Comparison of ENCODE assay signal across 25 mouse cellular contexts in the genomic region with DNA sequence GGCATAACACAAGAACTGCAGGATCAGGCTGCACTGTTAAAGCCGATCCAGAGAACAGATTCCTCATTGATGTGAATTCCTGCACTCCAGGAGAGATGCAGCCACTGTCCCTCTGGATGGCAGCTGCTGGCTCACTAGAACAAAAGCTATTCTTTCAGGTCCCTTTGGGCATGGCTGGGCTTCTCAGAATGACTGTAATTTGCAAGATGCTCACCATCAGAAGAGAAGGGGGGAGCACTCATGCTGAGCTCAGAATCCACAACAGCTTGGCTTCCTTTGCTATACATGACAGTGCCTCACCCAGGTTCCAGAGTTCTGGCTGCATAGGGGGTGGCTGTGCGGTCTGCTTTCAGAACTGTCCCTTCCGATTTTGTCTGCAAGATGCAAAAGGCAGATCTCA. TPM values are rescaled to one million over a fixed set of nuclear protein-coding genes. Genes with fewer than 3 reads are reported as not detected.
A peak's percentile ranks its signal among the peaks of the same experiment; 100 is the strongest.
DNase-seq lines count a peak whose midpoint lies in the region; ATAC-seq and TF ChIP-seq lines count a peak whose summit lies in the region.
"Had no signal": no experiment of that assay in that cellular context is flagged by ENCODE, and none has a peak within 500 bp of the region (broad histone marks: within the 10 kb centered on the region; RNA-seq: fewer than 3 reads in every experiment).

No protein-coding gene starts in this region.

- no peak for TF ChIP-seq CTCF in brain, embryonic 14.5 days (IDR thresholded peaks at IDR 0.05; ENCODE audit: borderline replicate concordance, extremely low read depth, insufficient read depth, insufficient read length)

- H3K4me3 ChIP-seq in neural tube, embryonic 13.5 days, result no peak overlapping the region
- no peak overlapping the region for H3K4me3 ChIP-seq in neural tube, embryonic 15.5 days (replicated peaks)
- H3K4me3 ChIP-seq in kidney, embryonic 16.5 days (ENCODE audit: low read length), result no peak overlapping the region
- H3K4me3 ChIP-seq: embryonic facial prominence, embryonic 10.5 days; forebrain, embryonic 15.5 days; limb, embryonic 10.5 days; liver, embryonic 15.5 days; lung, embryonic 15.5 days; megakaryocyte, embryonic 14.5 days; myocyte had no signal

- H3K36me3 ChIP-seq in neural tube, embryonic 13.5 days, result no peaks in the 10 kb centered on the region
- no peaks in the 10 kb centered on the region for H3K36me3 ChIP-seq in neural tube, embryonic 15.5 days
- no peaks in the 10 kb centered on the region for H3K36me3 ChIP-seq in kidney, embryonic 16.5 days (ENCODE audit: insufficient read depth, low read length)
- H3K36me3 ChIP-seq: embryonic facial prominence, embryonic 10.5 days; forebrain, embryonic 15.5 days; limb, embryonic 10.5 days; liver, embryonic 15.5 days; lung, embryonic 15.5 days had no signal

- no peak overlapping the region for H3K27ac ChIP-seq in neural tube, embryonic 13.5 days (replicated peaks)
- H3K27ac ChIP-seq in neural tube, embryonic 15.5 days (replicated peaks), result no peak overlapping the region
- H3K27ac ChIP-seq in kidney, embryonic 16.5 days (ENCODE audit: low read length), result no peak overlapping the region
- H3K27ac ChIP-seq: embryonic facial prominence, embryonic 10.5 days; forebrain, embryonic 15.5 days; kidney, postnatal 0 days; limb, embryonic 10.5 days; liver, embryonic 15.5 days; lung, embryonic 15.5 days had no signal

- H3K4me1 ChIP-seq in neural tube, embryonic 13.5 days (replicated peaks), result peaks cover 6% of the 10 kb centered on the region
- peaks cover 5% of the 10 kb centered on the region for H3K4me1 ChIP-seq in neural tube, embryonic 15.5 days
- H3K4me1 ChIP-seq in kidney, embryonic 16.5 days (ENCODE audit: insufficient read depth, low read length), result no peaks in the 10 kb centered on the region
- H3K4me1 ChIP-seq: forebrain, embryonic 15.5 days; limb, embryonic 10.5 days; liver, embryonic 15.5 days had no signal

- no peak overlapping the region for H3K4me2 ChIP-seq in neural tube, embryonic 13.5 days
- no peak overlapping the region for H3K4me2 ChIP-seq in neural tube, embryonic 15.5 days
- H3K4me2 ChIP-seq in kidney, embryonic 16.5 days (replicated peaks; ENCODE audit: low read depth, low read length), result no peak overlapping the region
- H3K4me2 ChIP-seq: forebrain, embryonic 15.5 days; liver, embryonic 15.5 days; lung, embryonic 15.5 days had no signal

- intact Hi-C loops in heart, postnatal 14 days (cut with DNase I), result no loop called here

- 0 out of 2 replicates have a peak overlapping the region, but pooled peaks have one; percentile 22 for H3K9ac ChIP-seq in neural tube, embryonic 13.5 days
- H3K9ac ChIP-seq in neural tube, embryonic 15.5 days (replicated peaks), result no peak overlapping the region
- H3K9ac ChIP-seq in kidney, embryonic 16.5 days (replicated peaks; ENCODE audit: low read length), result no peak overlapping the region
- H3K9ac ChIP-seq: forebrain, embryonic 15.5 days; liver, embryonic 15.5 days; lung, embryonic 15.5 days had no signal

- 15% methylated on average over 3 of the region's 3 CpGs for WGBS in neural tube, embryonic 13.5 days
- 16% methylated on average over 3 of the region's 3 CpGs for WGBS in neural tube, embryonic 15.5 days
- WGBS in kidney, embryonic 16.5 days, result 35% methylated on average over 3 of the region's 3 CpGs

- ATAC-seq in neural tube, embryonic 13.5 days (ENCODE audit: low read depth), result no peak
- no peak for ATAC-seq in neural tube, embryonic 15.5 days (ENCODE audit: low FRiP score)
- no peak for ATAC-seq in kidney, embryonic 16.5 days (ENCODE audit: low FRiP score, low TSS enrichment)
- ATAC-seq: forebrain, embryonic 15.5 days; midbrain, embryonic 16.5 days had no signal

- H3K27me3 ChIP-seq in neural tube, embryonic 13.5 days, result no peaks in the 10 kb centered on the region
- H3K27me3 ChIP-seq in neural tube, embryonic 15.5 days (replicated peaks), result no peaks in the 10 kb centered on the region
- H3K27me3 ChIP-seq in kidney, embryonic 16.5 days (ENCODE audit: insufficient read depth, low read length), result no peaks in the 10 kb centered on the region
- H3K27me3 ChIP-seq: forebrain, embryonic 15.5 days; liver, embryonic 15.5 days; lung, embryonic 15.5 days; megakaryocyte, embryonic 14.5 days had no signal

- no peak for TF ChIP-seq POLR2A in brain, embryonic 14.5 days (IDR thresholded peaks at IDR 0.05; ENCODE audit: borderline replicate concordance, extremely low read depth, insufficient read depth, insufficient read length, poor library complexity, severe bottlenecking)

- no peaks in the 10 kb centered on the region for H3K9me3 ChIP-seq in neural tube, embryonic 13.5 days
- no peaks in the 10 kb centered on the region for H3K9me3 ChIP-seq in neural tube, embryonic 15.5 days (replicated peaks)
- no peaks in the 10 kb centered on the region for H3K9me3 ChIP-seq in kidney, embryonic 16.5 days (ENCODE audit: low read length)
- H3K9me3 ChIP-seq: embryonic facial prominence, embryonic 10.5 days; forebrain, embryonic 15.5 days; limb, embryonic 10.5 days; liver, embryonic 15.5 days; lung, embryonic 15.5 days had no signal

- peak; percentile 52 for DNase-seq in heart, adult 11 months
- DNase-seq in heart, postnatal 14 days, result no peak
- peak; percentile 16 for DNase-seq in brain, embryonic 14.5 days (ENCODE audit: low read depth)
- no peak for DNase-seq in cerebellum, adult 9-10 months
- DNase-seq: cerebellum, adult 18-20 months; cerebellum, postnatal 25 days; gastrocnemius, postnatal 36 days; heart, postnatal 36 days; kidney, adult 11 months; liver; lung, postnatal 36 days; right cerebral cortex, postnatal 25 days; spleen, adult 18-20 months had no signal

RNA-seq across cellular contexts. Expression of gene Chd6, which starts 57.8 kb away (rescaled TPM):
- total RNA-seq in heart, postnatal 14 days (2021), result 10 to 100 TPM; 87.6 to 95.7 TPM
- 37.4 and 37.6 TPM in 2 replicates for polyA plus RNA-seq in neural tube, embryonic 13.5 days (2015; fragmentation: Nextera tagmentation; extraction: Ambion mirVana)
- polyA plus RNA-seq in neural tube, embryonic 15.5 days (2015; fragmentation: Nextera tagmentation; extraction: Ambion mirVana), result 31.1 and 32.1 TPM in 2 replicates
- polyA plus RNA-seq in brain, embryonic 14.5 days (2012; rRNA removed), result 34.5 and 41.5 TPM in 2 replicates
- 30.1 and 35.6 TPM in 2 replicates for polyA plus RNA-seq in kidney, embryonic 16.5 days (2015; fragmentation: Nextera tagmentation; extraction: Ambion mirVana)

Comparison
In these comparisons a context has a peak if more than half of its experiments do, and no peak if none do; other contexts are left out.
1. DNase-seq: peak in heart, adult 11 months (single experiment) and brain, embryonic 14.5 days (single experiment); none in heart, postnatal 14 days (0 of 2) and cerebellum, adult 9-10 months (single experiment).